Mouse (Mus musculus) cerebellum, adult 11-12 months (tissue): ENCODE measurements around the gene Tbk1.

ENCODE experiments used
- DNase-seq: peaks from one replicate; pipeline ENCODE4 v3.0.0; 2022

Gene Tbk1

GRCm38 (mm10) chr10:121585791-121586642, 570 bp downstream of the Tbk1 start:
- no peak for DNase-seq

- DNase-seq, result no peak
These were observed 1.4 kb downstream of the Tbk1 start for GRCm38 (mm10) chr10:121585056-121585790.

- no peak for DNase-seq
These were observed 2.6 kb downstream of the Tbk1 start for GRCm38 (mm10) chr10:121584033-121584432.

GRCm38 (mm10) chr10:121583016-121583415, 3.6 kb downstream of the Tbk1 start:
- DNase-seq, result no peak

GRCm38 (mm10) chr10:121582287-121582686, 4.3 kb downstream of the Tbk1 start:
- DNase-seq, result no peak

- DNase-seq, result no peak
These were observed 5.2 kb downstream of the Tbk1 start for GRCm38 (mm10) chr10:121581405-121581804.

- DNase-seq, result no peak
These were observed 6.2 kb downstream of the Tbk1 start for GRCm38 (mm10) chr10:121580381-121580780.

GRCm38 (mm10) chr10:121576372-121576771, 10.2 kb downstream of the Tbk1 start:
- no peak for DNase-seq

GRCm38 (mm10) chr10:121571511-121572147, 15.0 kb downstream of the Tbk1 start:
- DNase-seq, result no peak

- no peak for DNase-seq
These were observed 15.6 kb downstream of the Tbk1 start for GRCm38 (mm10) chr10:121571031-121571430.

GRCm38 (mm10) chr10:121569796-121570195, 16.8 kb downstream of the Tbk1 start:
- DNase-seq, result no peak

- DNase-seq, result no peak
These were observed 17.5 kb downstream of the Tbk1 start for GRCm38 (mm10) chr10:121569001-121569589.

GRCm38 (mm10) chr10:121568534-121568933, 18.1 kb downstream of the Tbk1 start:
- DNase-seq, result no peak

GRCm38 (mm10) chr10:121568026-121568425, 18.6 kb downstream of the Tbk1 start:
- no peak for DNase-seq

GRCm38 (mm10) chr10:121564447-121564846, 22.1 kb downstream of the Tbk1 start:
- no peak for DNase-seq

GRCm38 (mm10) chr10:121558231-121558630, 28.4 kb downstream of the Tbk1 start:
- DNase-seq, result no peak

- DNase-seq, result no peak
These were observed 30.3 kb downstream of the Tbk1 start for GRCm38 (mm10) chr10:121556263-121556662.

GRCm38 (mm10) chr10:121550334-121550733, 36.3 kb downstream of the Tbk1 start:
- DNase-seq, result no peak

- DNase-seq, result no peak
These were observed 36.9 kb downstream of the Tbk1 start for GRCm38 (mm10) chr10:121549670-121550069.

- no peak for DNase-seq
These were observed 39.4 kb downstream of the Tbk1 start for GRCm38 (mm10) chr10:121547162-121547561.

GRCm38 (mm10) chr10:121543577-121543976, 43.0 kb downstream of the Tbk1 start:
- no peak for DNase-seq

- DNase-seq, result no peak
These were observed 44.4 kb downstream of the Tbk1 start for GRCm38 (mm10) chr10:121542156-121542555.

GRCm38 (mm10) chr10:121534995-121535394, 51.6 kb downstream of the Tbk1 start:
- no peak for DNase-seq
